Mouse (Mus musculus): Measurements from ENCODE around the gene Mzt1.

Gene Mzt1

GRCm38 (mm10) chr14:99010224-99010919 lies 35.6 kb downstream of the Mzt1 start:
- DNase-seq = no peak

DNA sequence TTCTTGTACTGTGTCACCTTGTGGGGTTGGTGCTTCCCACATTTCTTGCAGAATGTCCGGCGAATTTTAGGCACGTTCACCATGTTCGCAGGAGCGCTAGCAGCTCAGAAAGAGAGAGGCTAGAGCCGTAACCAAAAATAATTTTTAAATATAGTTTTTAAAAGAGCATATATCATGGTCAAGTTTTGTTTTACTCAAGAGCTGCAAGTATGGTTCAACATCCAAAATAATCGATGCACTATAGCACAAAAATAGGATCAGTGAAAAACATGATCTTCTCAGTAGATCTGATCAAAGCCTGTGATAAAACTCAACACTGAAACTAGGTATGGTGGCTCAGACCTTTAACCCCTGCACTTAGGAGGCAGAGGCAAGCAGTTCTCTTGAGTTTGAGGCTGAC lies 51.7 kb downstream of the Mzt1 start, which contains the start of gene Rpl36a-ps1:
Gene Rpl36a-ps1 (minus strand): TSS at position 101 of the 400 bp plus-strand sequence.
- no peak for DNase-seq

GRCm38 (mm10) chr14:98992482-98992881 lies 53.5 kb downstream of the Mzt1 start:
- no peak for DNase-seq

GRCm38 (mm10) chr14:98990636-98991035 lies 55.3 kb downstream of the Mzt1 start:
- no peak for DNase-seq

GRCm38 (mm10) chr14:98989818-98990217 lies 56.1 kb downstream of the Mzt1 start:
- no peak for DNase-seq

Measured in thymus, postnatal 14 days (tissue).